Mouse (Mus musculus) adrenal gland, adult 18-20 months (tissue): ENCODE results near the gene Bnip3. TPM values are rescaled to one million over a fixed set of nuclear protein-coding genes. Genes with fewer than 3 reads are reported as not detected.

Source experiments
- DNase-seq, 2 experiments: peaks; one replicate each; pipeline ENCODE4 v3.0.0; 2021 to 2022; ENCODE audit warnings: low spot score in 2 of 2
- total RNA-seq, 2 experiments: library from RNA; stranded (reverse); gene quantifications; 1 replicate in 1 of 2; 2 replicates in 1 of 2; pipeline ENCODE4 v1.2.3; 2021

The Bnip3 gene
- total RNA-seq, 2 experiments from 2014 or later, result 143 to 261 TPM

- peak in 1 of 2 experiments; percentile 43 for DNase-seq
These were observed 2.3 kb downstream of the Bnip3 start for GRCm38 (mm10) chr7:138907043-138907442.

GRCm38 (mm10) chr7:138906441-138906840 lies 2.9 kb downstream of the Bnip3 start:
- DNase-seq, result no peak

- no peak for DNase-seq
These were observed 5.4 kb downstream of the Bnip3 start for GRCm38 (mm10) chr7:138903886-138904435.

GRCm38 (mm10) chr7:138898743-138899142 lies 10.6 kb downstream of the Bnip3 start:
- DNase-seq, result no peak

GRCm38 (mm10) chr7:138898122-138898521 lies 11.2 kb downstream of the Bnip3 start:
- DNase-seq, result no peak

GRCm38 (mm10) chr7:138885365-138886289 lies 23.7 kb downstream of the Bnip3 start:
- no peak for DNase-seq

GRCm38 (mm10) chr7:138883724-138884123 lies 25.6 kb downstream of the Bnip3 start:
- no peak for DNase-seq

- DNase-seq, result no peak
These were observed 34.3 kb downstream of the Bnip3 start for GRCm38 (mm10) chr7:138875031-138875430.

- DNase-seq, result no peak
These were observed 36.4 kb downstream of the Bnip3 start for GRCm38 (mm10) chr7:138872956-138873355.

GRCm38 (mm10) chr7:138868316-138868715 lies 41.0 kb downstream of the Bnip3 start:
- no peak for DNase-seq

GRCm38 (mm10) chr7:138867286-138867685 lies 42.0 kb downstream of the Bnip3 start:
- DNase-seq, result no peak

GRCm38 (mm10) chr7:138864776-138865175 lies 44.5 kb downstream of the Bnip3 start:
- DNase-seq, result no peak

GRCm38 (mm10) chr7:138863950-138864572 lies 45.3 kb downstream of the Bnip3 start:
- DNase-seq, result no peak

- no peak for DNase-seq
These were observed 52.6 kb downstream of the Bnip3 start for GRCm38 (mm10) chr7:138856670-138857069.

- DNase-seq, result no peak
These were observed 55.1 kb downstream of the Bnip3 start for GRCm38 (mm10) chr7:138854201-138854600.

- no peak for DNase-seq
These were observed 55.8 kb downstream of the Bnip3 start for GRCm38 (mm10) chr7:138853417-138854031.

GRCm38 (mm10) chr7:138850083-138850482 lies 59.2 kb downstream of the Bnip3 start:
- DNase-seq, result no peak

GRCm38 (mm10) chr7:138848028-138848920 lies 61.0 kb downstream of the Bnip3 start:
- no peak for DNase-seq

- no peak for DNase-seq
These were observed 61.8 kb downstream of the Bnip3 start for GRCm38 (mm10) chr7:138847316-138848027.

- no peak for DNase-seq
These were observed 62.8 kb downstream of the Bnip3 start for GRCm38 (mm10) chr7:138846502-138846991.
